Mouse (Mus musculus): ENCODE measurements around the gene Ptgis. TPM values are rescaled to one million over a fixed set of nuclear protein-coding genes. Genes with fewer than 3 reads are reported as not detected.
A peak's percentile ranks its signal among the peaks of the same experiment; 100 is the strongest.

Ptgis gene
- polyA plus RNA-seq, 1 experiment from 2014 or later = 8.9 TPM

- ATAC-seq = no peak
- no peak overlapping the region for H3K27ac ChIP-seq (ENCODE audit: low read depth, low read length)
- no peaks in the 10 kb centered on the region for H3K36me3 ChIP-seq (ENCODE audit: control insufficient read depth, insufficient read depth)
- H3K27me3 ChIP-seq (replicated peaks; ENCODE audit: control insufficient read depth, insufficient read depth, low read length) = no peaks in the 10 kb centered on the region
- WGBS = 53% methylated on average over 4 of the region's 5 CpGs
- no peak overlapping the region for H3K4me2 ChIP-seq (replicated peaks; ENCODE audit: low read depth)
- H3K9me3 ChIP-seq (ENCODE audit: control insufficient read depth) = no peaks in the 10 kb centered on the region
- no peak overlapping the region for H3K4me3 ChIP-seq (ENCODE audit: low read depth, low read length)
- no peaks in the 10 kb centered on the region for H3K4me1 ChIP-seq (replicated peaks; ENCODE audit: control insufficient read depth, insufficient read depth, low read length)
- TF ChIP-seq CTCF (IDR thresholded peaks at IDR 0.05; ENCODE audit: low read depth) = no peak
- no peak overlapping the region for H3K9ac ChIP-seq (ENCODE audit: low read depth, low read length)
These were observed 25.4 kb upstream of the Ptgis start for GRCm38 (mm10) chr2:167265806-167266205.

GRCm38 (mm10) chr2:167265021-167265420 is 24.6 kb upstream of the Ptgis start:
- Histone ChIP-seq H3K9me3 (ENCODE audit: control insufficient read depth) (no peaks in the 10 kb centered on the region), H3K27ac (ENCODE audit: low read depth, low read length) (no peak overlapping the region), H3K9ac (ENCODE audit: low read depth, low read length) (no peak overlapping the region), H3K36me3 (ENCODE audit: control insufficient read depth, insufficient read depth) (no peaks in the 10 kb centered on the region), H3K4me2 (replicated peaks; ENCODE audit: low read depth) (no peak overlapping the region), H3K4me1 (replicated peaks; ENCODE audit: control insufficient read depth, insufficient read depth, low read length) (no peaks in the 10 kb centered on the region), H3K4me3 (ENCODE audit: low read depth, low read length) (no peak overlapping the region), H3K27me3 (replicated peaks; ENCODE audit: control insufficient read depth, insufficient read depth, low read length) (no peaks in the 10 kb centered on the region)
- whole genome bisulfite sequencing = 67% methylated on average over 2 of the region's 2 CpGs
- TF ChIP-seq CTCF (IDR thresholded peaks at IDR 0.05; ENCODE audit: low read depth) = no peak
- ATAC-seq = no peak; the same call in 1 of the 2 replicates

- no peaks in the 10 kb centered on the region for H3K4me1 ChIP-seq (replicated peaks; ENCODE audit: control insufficient read depth, insufficient read depth, low read length)
- no peaks in the 10 kb centered on the region for H3K27me3 ChIP-seq (replicated peaks; ENCODE audit: control insufficient read depth, insufficient read depth, low read length)
- WGBS = 86% methylated on average over 11 of the region's 11 CpGs
- no peaks in the 10 kb centered on the region for H3K36me3 ChIP-seq (ENCODE audit: control insufficient read depth, insufficient read depth)
- H3K9me3 ChIP-seq (ENCODE audit: control insufficient read depth) = no peaks in the 10 kb centered on the region
- no peak overlapping the region for H3K4me2 ChIP-seq (replicated peaks; ENCODE audit: low read depth)
- no peak for ATAC-seq
- no peak overlapping the region for H3K4me3 ChIP-seq (ENCODE audit: low read depth, low read length)
- no peak for TF ChIP-seq CTCF (IDR thresholded peaks at IDR 0.05; ENCODE audit: low read depth)
- no peak overlapping the region for H3K9ac ChIP-seq (ENCODE audit: low read depth, low read length)
- H3K27ac ChIP-seq (ENCODE audit: low read depth, low read length) = no peak overlapping the region
These were observed 23.5 kb upstream of the Ptgis start for GRCm38 (mm10) chr2:167263931-167264330.

GRCm38 (mm10) chr2:167263040-167263810 is 22.8 kb upstream of the Ptgis start:
- H3K4me1 ChIP-seq (replicated peaks; ENCODE audit: control insufficient read depth, insufficient read depth, low read length) = no peaks in the 10 kb centered on the region; the same call in 1 of the 2 replicates
- TF ChIP-seq CTCF (IDR thresholded peaks at IDR 0.05; ENCODE audit: low read depth) = no peak
- ATAC-seq = peak; percentile 36; the same call in 1 of the 2 replicates
- no peaks in the 10 kb centered on the region for H3K9me3 ChIP-seq (ENCODE audit: control insufficient read depth)
- H3K36me3 ChIP-seq (ENCODE audit: control insufficient read depth, insufficient read depth) = no peaks in the 10 kb centered on the region
- H3K27me3 ChIP-seq (replicated peaks; ENCODE audit: control insufficient read depth, insufficient read depth, low read length) = no peaks in the 10 kb centered on the region
- H3K27ac ChIP-seq (ENCODE audit: low read depth, low read length) = no peak overlapping the region
- no peak overlapping the region for H3K9ac ChIP-seq (ENCODE audit: low read depth, low read length)
- WGBS = 82% methylated on average over 8 of the region's 8 CpGs
- H3K4me3 ChIP-seq (ENCODE audit: low read depth, low read length) = no peak overlapping the region
- no peak overlapping the region for H3K4me2 ChIP-seq (replicated peaks; ENCODE audit: low read depth)

- TF ChIP-seq CTCF (IDR thresholded peaks at IDR 0.05; ENCODE audit: low read depth) = no peak
- ATAC-seq = no peak
These were observed 22.0 kb upstream of the Ptgis start for GRCm38 (mm10) chr2:167262433-167262832.

GRCm38 (mm10) chr2:167261106-167261505 is 20.7 kb upstream of the Ptgis start:
- H3K4me1 ChIP-seq (replicated peaks; ENCODE audit: control insufficient read depth, insufficient read depth, low read length) = no peaks in the 10 kb centered on the region; the same call in 1 of the 2 replicates
- 76% methylated on average over 4 of the region's 4 CpGs for WGBS
- H3K4me3 ChIP-seq (ENCODE audit: low read depth, low read length) = no peak overlapping the region
- no peaks in the 10 kb centered on the region for H3K36me3 ChIP-seq (ENCODE audit: control insufficient read depth, insufficient read depth)
- no peak overlapping the region for H3K4me2 ChIP-seq (replicated peaks; ENCODE audit: low read depth)
- no peak for ATAC-seq
- H3K9me3 ChIP-seq (ENCODE audit: control insufficient read depth) = no peaks in the 10 kb centered on the region
- H3K9ac ChIP-seq (ENCODE audit: low read depth, low read length) = no peak overlapping the region
- no peak for TF ChIP-seq CTCF (IDR thresholded peaks at IDR 0.05; ENCODE audit: low read depth)
- H3K27me3 ChIP-seq (replicated peaks; ENCODE audit: control insufficient read depth, insufficient read depth, low read length) = no peaks in the 10 kb centered on the region
- no peak overlapping the region for H3K27ac ChIP-seq (ENCODE audit: low read depth, low read length)

More at GRCm38 (mm10) chr2:167262433-167262832, 22.0 kb upstream of the Ptgis start:
- Histone ChIP-seq H3K27ac (ENCODE audit: low read depth, low read length) (no peak overlapping the region), H3K36me3 (ENCODE audit: control insufficient read depth, insufficient read depth) (no peaks in the 10 kb centered on the region), H3K9ac (ENCODE audit: low read depth, low read length) (no peak overlapping the region), H3K9me3 (ENCODE audit: control insufficient read depth) (no peaks in the 10 kb centered on the region), H3K4me2 (replicated peaks; ENCODE audit: low read depth) (no peak overlapping the region), H3K4me3 (ENCODE audit: low read depth, low read length) (no peak overlapping the region), H3K27me3 (replicated peaks; ENCODE audit: control insufficient read depth, insufficient read depth, low read length) (no peaks in the 10 kb centered on the region), H3K4me1 (replicated peaks; ENCODE audit: control insufficient read depth, insufficient read depth, low read length) (no peaks in the 10 kb centered on the region; the same call in 1 of the 2 replicates)
- 86% methylated on average over 10 of the region's 10 CpGs for WGBS

Data from intestine, postnatal 0 days (tissue).